Mouse (Mus musculus) erythroblast, embryonic 14.5 days (primary cell): ENCODE data around the gene Sox10.

Experiments used
- GATA1 ChIP-seq: IDR thresholded peaks from 2 replicates; pipeline ENCODE4 v1.6.1; 2012; ENCODE audit warnings: low read length, inconsistent platforms, mixed read lengths
- TAL1 ChIP-seq: IDR thresholded peaks from 3 replicates; pipeline ENCODE4 v1.6.1; 2012; ENCODE audit warnings: low read length, inconsistent platforms, mixed read lengths

GRCm38 (mm10) chr15:79141566-79141917 lies 23.5 kb downstream of the Sox10 start:
- TF ChIP-seq GATA1 (no peak), TAL1 (no peak)
